Mouse (Mus musculus) bone marrow macrophage, adult 2 months (primary cell): Measurements from ENCODE around the gene Amn.

Experiments
- CTCF ChIP-seq: IDR thresholded peaks from 2 replicates; pipeline ENCODE4 v1.5.1; 2012; ENCODE audit warnings: low read depth, mild to moderate bottlenecking, low read length, moderate library complexity
- POLR2A ChIP-seq: IDR thresholded peaks from 2 replicates; pipeline ENCODE4 v1.6.1; 2012; ENCODE audit warnings: mild to moderate bottlenecking, low read depth, low read length, borderline replicate concordance

- no peak for TF ChIP-seq CTCF
- no peak for TF ChIP-seq POLR2A
Observed at GRCm38 (mm10) chr12:111314273-111314672, 43.4 kb downstream of the Amn start.
